Comparison of ENCODE assay signal across 14 mouse cellular contexts in genomic region chr7:80894196-80894595, GRCm38 (mm10). TPM values are rescaled to one million over a fixed set of nuclear protein-coding genes. Genes with fewer than 3 reads are reported as not detected.
DNase-seq lines count a peak whose midpoint lies in the region; ATAC-seq and TF ChIP-seq lines count a peak whose summit lies in the region.
"Had no signal": no experiment of that assay in that cellular context is flagged by ENCODE, and none has a peak within 500 bp of the region (broad histone marks: within the 10 kb centered on the region; RNA-seq: fewer than 3 reads in every experiment).

No protein-coding gene starts in this region.

- peaks cover 86% of the 10 kb centered on the region for H3K36me3 ChIP-seq in hindbrain, embryonic 13.5 days
- H3K36me3 ChIP-seq in hindbrain, embryonic 11.5 days (ENCODE audit: control insufficient read depth, insufficient read depth, low read length), result 0 out of 2 replicates have a peak, but pooled peaks cover 14% of the 10 kb centered on the region
- peaks cover 31% of the 10 kb centered on the region; the same call in 1 of the 2 replicates for H3K36me3 ChIP-seq in lung, postnatal 0 days (ENCODE audit: insufficient read depth, low read length)
- H3K36me3 ChIP-seq in limb, embryonic 10.5 days, result peaks cover 96% of the 10 kb centered on the region

- no peak overlapping the region for H3K4me2 ChIP-seq in hindbrain, embryonic 13.5 days
- H3K4me2 ChIP-seq in hindbrain, embryonic 11.5 days (replicated peaks; ENCODE audit: low read depth, low read length), result no peak overlapping the region
- no peak overlapping the region for H3K4me2 ChIP-seq in lung, postnatal 0 days (replicated peaks; ENCODE audit: low read depth, low read length)
- H3K4me2 ChIP-seq: liver, embryonic 12.5 days had no signal

- DNase-seq in cerebellum, adult 11-12 months, result peak; percentile 69
- DNase-seq in cerebellum, postnatal 4 days (ENCODE audit: low spot score in 2 of 2), result no peak
- no peak for DNase-seq in hindbrain, embryonic 11.5 days (ENCODE audit: low spot score)
- no peak for DNase-seq in lung, postnatal 0 days (ENCODE audit: low spot score)
- DNase-seq in lung, postnatal 25 days (ENCODE audit: low spot score), result no peak
- peak; percentile 63 to 68 for DNase-seq in cerebellum, postnatal 25 days
- DNase-seq in limb, embryonic 10.5 days (ENCODE audit: low spot score), result no peak
- DNase-seq: heart, postnatal 4 days; layer of hippocampus, postnatal 36 days; lung, postnatal 14 days; thymus, postnatal 14 days had no signal

- H3K9me3 ChIP-seq in hindbrain, embryonic 13.5 days, result no peaks in the 10 kb centered on the region
- no peaks in the 10 kb centered on the region for H3K9me3 ChIP-seq in hindbrain, embryonic 11.5 days (ENCODE audit: control insufficient read depth, low read length)
- H3K9me3 ChIP-seq in lung, postnatal 0 days (ENCODE audit: low read length), result no peaks in the 10 kb centered on the region
- H3K9me3 ChIP-seq in limb, embryonic 10.5 days (replicated peaks), result no peaks in the 10 kb centered on the region
- H3K9me3 ChIP-seq: liver, embryonic 12.5 days had no signal

- no peak overlapping the region for H3K27ac ChIP-seq in hindbrain, embryonic 13.5 days
- H3K27ac ChIP-seq in hindbrain, embryonic 11.5 days (ENCODE audit: low read depth, low read length), result no peak overlapping the region
- 0 out of 2 replicates have a peak overlapping the region, but pooled peaks have one; percentile 26 for H3K27ac ChIP-seq in lung, postnatal 0 days (ENCODE audit: low read length)
- H3K27ac ChIP-seq in limb, embryonic 10.5 days, result no peak overlapping the region
- H3K27ac ChIP-seq: liver, embryonic 12.5 days had no signal

- H3K4me3 ChIP-seq in hindbrain, embryonic 13.5 days, result no peak overlapping the region
- no peak overlapping the region for H3K4me3 ChIP-seq in hindbrain, embryonic 11.5 days (ENCODE audit: low read depth, low read length)
- H3K4me3 ChIP-seq in lung, postnatal 0 days (ENCODE audit: low read depth, low read length), result no peak overlapping the region
- H3K4me3 ChIP-seq in limb, embryonic 10.5 days, result no peak overlapping the region
- H3K4me3 ChIP-seq: liver, embryonic 12.5 days had no signal

- TF ChIP-seq CTCF in lung, postnatal 0 days (IDR thresholded peaks at IDR 0.05), result no peak

- H3K9ac ChIP-seq in hindbrain, embryonic 13.5 days, result peak overlapping the region; percentile 6; the same call in 1 of the 2 replicates
- no peak overlapping the region for H3K9ac ChIP-seq in hindbrain, embryonic 11.5 days (ENCODE audit: low read depth, low read length)
- no peak overlapping the region for H3K9ac ChIP-seq in lung, postnatal 0 days (replicated peaks; ENCODE audit: low read depth)
- H3K9ac ChIP-seq: liver, embryonic 12.5 days had no signal

- 83% methylated on average over 7 of the region's 7 CpGs for WGBS in hindbrain, embryonic 13.5 days
- WGBS in hindbrain, embryonic 11.5 days, result 88% methylated on average over 7 of the region's 7 CpGs
- WGBS in lung, postnatal 0 days, result 78% methylated on average over 7 of the region's 7 CpGs
- WGBS in limb, embryonic 10.5 days, result 91% methylated on average over 7 of the region's 7 CpGs

- H3K27me3 ChIP-seq in hindbrain, embryonic 13.5 days, result no peaks in the 10 kb centered on the region
- no peaks in the 10 kb centered on the region for H3K27me3 ChIP-seq in hindbrain, embryonic 11.5 days (ENCODE audit: control insufficient read depth, insufficient read depth, low read length)
- no peaks in the 10 kb centered on the region for H3K27me3 ChIP-seq in lung, postnatal 0 days (replicated peaks; ENCODE audit: insufficient read depth, low read length)
- H3K27me3 ChIP-seq in limb, embryonic 10.5 days (ENCODE audit: low read depth, poor library complexity, severe bottlenecking), result no peaks in the 10 kb centered on the region
- H3K27me3 ChIP-seq: CH12.LX; liver, embryonic 12.5 days had no signal

- peaks cover 6% of the 10 kb centered on the region for H3K4me1 ChIP-seq in hindbrain, embryonic 13.5 days (replicated peaks)
- peaks cover 3% of the 10 kb centered on the region for H3K4me1 ChIP-seq in hindbrain, embryonic 11.5 days (replicated peaks; ENCODE audit: control insufficient read depth, insufficient read depth, low read length)
- H3K4me1 ChIP-seq in lung, postnatal 0 days (ENCODE audit: insufficient read depth, low read depth, low read length), result no peaks in the 10 kb centered on the region
- H3K4me1 ChIP-seq in limb, embryonic 10.5 days, result peaks cover 6% of the 10 kb centered on the region

- no peak for ATAC-seq in hindbrain, embryonic 13.5 days (ENCODE audit: low FRiP score)
- ATAC-seq in hindbrain, embryonic 11.5 days (ENCODE audit: low FRiP score), result no peak
- ATAC-seq in lung, postnatal 0 days, result no peak

- TF ChIP-seq EP300 in lung, postnatal 0 days (IDR thresholded peaks at IDR 0.05), result no peak

RNA-seq across cellular contexts. Expression of gene Wdr73, which starts 6.9 kb away (rescaled TPM):
- 36.5 and 41.5 TPM in 2 replicates for polyA plus RNA-seq in hindbrain, embryonic 13.5 days (2015; fragmentation: Nextera tagmentation; extraction: Ambion mirVana)
- polyA plus RNA-seq in hindbrain, embryonic 11.5 days (2014; fragmentation: Nextera tagmentation; extraction: Ambion mirVana), result 38.3 and 41.4 TPM in 2 replicates
- polyA plus RNA-seq in lung, postnatal 0 days (2015; fragmentation: Nextera tagmentation; extraction: Ambion mirVana), result 17.5 and 20.7 TPM in 2 replicates
- 49.5 and 54.5 TPM in 2 replicates for polyA plus RNA-seq in limb, embryonic 10.5 days (2016; fragmentation: Nextera tagmentation; extraction: Ambion mirVana)

RNA-seq across cellular contexts. Expression of gene Nmb, which starts 10.7 kb away (rescaled TPM):
- polyA plus RNA-seq in hindbrain, embryonic 13.5 days (2015; fragmentation: Nextera tagmentation; extraction: Ambion mirVana), result 7.4 and 8.0 TPM in 2 replicates
- 6.7 and 7.0 TPM in 2 replicates for polyA plus RNA-seq in hindbrain, embryonic 11.5 days (2014; fragmentation: Nextera tagmentation; extraction: Ambion mirVana)
- polyA plus RNA-seq in lung, postnatal 0 days (2015; fragmentation: Nextera tagmentation; extraction: Ambion mirVana), result 6.3 and 8.3 TPM in 2 replicates
- 9.1 and 9.2 TPM in 2 replicates for polyA plus RNA-seq in limb, embryonic 10.5 days (2016; fragmentation: Nextera tagmentation; extraction: Ambion mirVana)

RNA-seq across cellular contexts. Expression of gene Zscan2, which starts 33.5 kb away (rescaled TPM):
- 5.3 and 5.8 TPM in 2 replicates for polyA plus RNA-seq in hindbrain, embryonic 13.5 days (2015; fragmentation: Nextera tagmentation; extraction: Ambion mirVana)
- 4.5 and 4.8 TPM in 2 replicates for polyA plus RNA-seq in hindbrain, embryonic 11.5 days (2014; fragmentation: Nextera tagmentation; extraction: Ambion mirVana)
- 1.1 and 1.5 TPM in 2 replicates for polyA plus RNA-seq in lung, postnatal 0 days (2015; fragmentation: Nextera tagmentation; extraction: Ambion mirVana)
- polyA plus RNA-seq in limb, embryonic 10.5 days (2016; fragmentation: Nextera tagmentation; extraction: Ambion mirVana), result 4.0 and 4.3 TPM in 2 replicates

RNA-seq across cellular contexts. Expression of gene Sec11a, which starts 53.4 kb away (rescaled TPM):
- 174 and 177 TPM in 2 replicates for polyA plus RNA-seq in hindbrain, embryonic 13.5 days (2015; fragmentation: Nextera tagmentation; extraction: Ambion mirVana)
- 212 and 221 TPM in 2 replicates for polyA plus RNA-seq in hindbrain, embryonic 11.5 days (2014; fragmentation: Nextera tagmentation; extraction: Ambion mirVana)
- 170 and 172 TPM in 2 replicates for polyA plus RNA-seq in lung, postnatal 0 days (2015; fragmentation: Nextera tagmentation; extraction: Ambion mirVana)
- 191 and 201 TPM in 2 replicates for polyA plus RNA-seq in limb, embryonic 10.5 days (2016; fragmentation: Nextera tagmentation; extraction: Ambion mirVana)

Comparison
In these comparisons a context has a peak if more than half of its experiments do, and no peak if none do; other contexts are left out.
1. DNase-seq: peak in cerebellum, adult 11-12 months (single experiment) and cerebellum, postnatal 25 days (2 of 2); none in cerebellum, postnatal 4 days (0 of 2), hindbrain, embryonic 11.5 days (single experiment), lung, postnatal 0 days (single experiment), lung, postnatal 25 days (single experiment) and limb, embryonic 10.5 days (single experiment).